Mouse (Mus musculus) adrenal gland, postnatal 4 days (tissue): ENCODE data around the gene Tmprss12. TPM values are rescaled to one million over a fixed set of nuclear protein-coding genes. Genes with fewer than 3 reads are reported as not detected.
"Not testable (repeated sequence)": the region's sequence is repeated elsewhere in the genome, so short reads cannot be mapped to it uniquely, and the experiment has no call there.

Experiments
- DNase-seq, 2 experiments: peaks; one replicate each; pipeline ENCODE4 v3.0.0; 2021 to 2022; ENCODE audit warnings: low spot score in 2 of 2, mixed read lengths in 2 of 2
- total RNA-seq, 2 experiments: library from RNA; stranded (reverse); gene quantifications; 2 replicates each; pipeline ENCODE4 v1.2.3; 2021

The Tmprss12 gene
- total RNA-seq, 2 experiments from 2014 or later = not detected

- no peak for DNase-seq
Observed at GRCm38 (mm10) chr15:100321134-100321533, 40.5 kb downstream of the Tmprss12 start.

- no peak for DNase-seq
Observed at GRCm38 (mm10) chr15:100324021-100324591, 43.5 kb downstream of the Tmprss12 start.

DNA sequence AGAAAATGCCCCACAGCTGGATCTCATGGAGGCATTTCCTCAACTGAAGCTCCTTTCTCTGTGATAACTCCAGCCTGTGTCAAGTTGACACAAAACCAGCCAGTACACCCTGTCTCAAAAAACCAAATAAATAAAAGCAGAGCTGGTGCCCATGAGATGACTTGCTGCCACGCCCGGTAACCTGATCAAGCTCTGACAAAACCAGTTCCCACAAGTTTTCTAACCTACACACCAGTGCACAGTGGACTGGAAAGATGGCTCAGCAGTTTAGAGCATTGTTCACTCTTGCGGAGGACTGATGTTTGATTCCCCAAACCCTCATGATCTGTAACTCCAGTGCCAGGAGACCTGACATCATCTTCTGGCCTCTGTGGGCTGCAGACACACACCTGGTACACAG, 44.6 kb downstream of the Tmprss12 start:
- DNase-seq = no peak

- DNase-seq = not testable (repeated sequence)
Observed at GRCm38 (mm10) chr15:100328089-100328488, 47.5 kb downstream of the Tmprss12 start.

- not testable (repeated sequence) for DNase-seq
Observed at GRCm38 (mm10) chr15:100329336-100329735, 48.7 kb downstream of the Tmprss12 start.

- no peak for DNase-seq
Observed at GRCm38 (mm10) chr15:100330739-100331138, 50.1 kb downstream of the Tmprss12 start.

DNA sequence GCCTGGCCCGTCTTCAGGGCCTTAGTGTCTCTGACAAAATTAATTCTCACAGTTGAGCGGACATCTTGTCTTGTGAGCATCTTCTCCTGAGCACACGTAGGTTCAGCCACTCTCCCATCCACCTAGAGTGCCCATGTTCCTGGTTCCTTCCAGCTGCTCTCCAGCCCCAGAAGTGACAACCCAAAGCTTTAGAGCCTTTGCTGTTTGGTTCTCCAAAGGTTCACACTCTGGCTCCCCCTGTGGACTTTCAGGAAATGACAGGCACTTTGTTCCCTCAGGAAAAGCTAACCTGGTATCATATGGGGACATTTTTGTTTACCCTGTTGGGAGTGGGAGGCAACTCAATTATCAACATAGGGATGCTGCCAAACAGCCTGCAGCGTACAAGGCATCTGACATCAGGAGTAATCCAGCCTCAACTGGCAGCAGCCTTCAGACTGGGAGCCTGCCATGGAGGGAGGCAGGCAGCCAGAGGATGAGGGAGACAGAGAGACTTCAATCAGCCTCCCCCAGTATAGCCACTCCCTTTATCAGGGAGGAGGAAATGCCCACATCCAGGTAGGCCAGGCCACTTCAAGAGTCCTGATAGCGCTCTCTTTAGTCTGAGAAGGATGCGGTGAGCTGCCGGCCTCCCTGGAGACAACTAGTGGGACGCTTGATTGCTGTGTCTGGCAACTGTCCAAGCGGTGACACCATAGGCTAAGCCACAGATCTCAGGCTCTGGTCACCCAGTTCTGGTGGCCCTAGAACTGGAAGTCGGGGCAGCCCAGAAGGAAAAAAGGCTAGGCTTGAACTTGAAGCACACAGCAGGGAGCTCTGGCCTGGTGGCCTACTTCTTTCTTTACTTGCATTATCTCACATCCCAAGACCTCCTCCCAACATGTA, 51.7 kb downstream of the Tmprss12 start:
- DNase-seq = not testable (repeated sequence)

- DNase-seq = no peak
Observed at GRCm38 (mm10) chr15:100334629-100335028, 54.0 kb downstream of the Tmprss12 start, which contains the start of gene Mettl7a3. Gene Mettl7a3, plus strand, starts transcription at chr15:100334929.

DNA sequence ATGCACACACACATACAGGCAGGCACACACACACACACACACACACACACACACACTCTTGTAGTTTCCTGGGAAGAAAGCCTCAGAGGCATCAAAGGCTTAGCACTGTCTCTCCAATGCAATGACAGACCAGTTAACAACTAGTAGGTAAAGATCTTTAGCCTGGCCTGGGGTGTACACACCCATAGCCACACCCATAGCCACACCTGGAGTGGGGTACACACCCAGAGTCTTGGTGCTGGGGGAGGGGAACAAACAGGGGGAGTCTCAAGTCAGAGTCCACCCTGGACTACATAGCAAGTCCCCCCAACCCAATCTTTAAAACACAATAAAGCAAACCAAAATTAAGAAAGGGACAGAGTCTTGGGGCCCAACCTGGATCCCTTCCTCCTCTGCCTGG, 56.7 kb downstream of the Tmprss12 start:
- DNase-seq = not testable (repeated sequence)

DNA sequence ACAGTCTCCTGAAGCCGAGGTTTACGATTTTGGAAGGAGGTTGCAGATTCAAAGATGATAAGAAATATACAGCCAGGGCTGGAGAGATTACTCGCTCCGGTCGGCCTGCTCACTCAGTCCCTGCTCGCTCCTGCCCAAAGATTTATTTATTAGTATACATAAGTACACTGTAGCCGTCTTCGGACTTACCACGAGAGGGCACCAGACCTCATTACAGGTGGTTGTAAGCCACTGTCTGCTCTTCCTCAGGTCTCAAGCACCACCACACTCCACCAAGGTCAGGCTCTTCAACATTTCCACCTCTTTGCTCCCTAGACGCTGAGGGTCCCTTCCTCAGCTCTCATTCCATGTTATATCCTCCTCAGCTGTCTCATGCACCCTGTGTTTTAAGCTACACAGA, 57.2 kb downstream of the Tmprss12 start:
- DNase-seq = not testable (repeated sequence)

- not testable (repeated sequence) for DNase-seq
Observed at GRCm38 (mm10) chr15:100341314-100341980, 60.8 kb downstream of the Tmprss12 start.

Other genes starting within 250 kb of the Tmprss12 start
- 10 to 100 TPM; 32.2 to 33.0 TPM for gene Dip2b, start 242.2 kb upstream of the Tmprss12 start, total RNA-seq
- 10 to 100 TPM; 86.2 to 89.7 TPM for gene Atf1, start 53.0 kb upstream of the Tmprss12 start, total RNA-seq
- 10 to 100 TPM; 32.4 to 34.0 TPM for gene Mettl7a1, start 23.3 kb downstream of the Tmprss12 start, total RNA-seq
- under 1 TPM in 1 of 2 experiments, not detected in 1; 0.50 TPM for gene Mettl7a3, start 54.1 kb downstream of the Tmprss12 start, total RNA-seq
- gene Methig1, start 72.3 kb downstream of the Tmprss12 start, total RNA-seq = 1 to 10 TPM in 1 of 2 experiments, under 1 TPM in 1; 0.90 to 1.2 TPM
- under 1 TPM; 0.40 to 0.73 TPM for gene Mettl7a2, start 72.4 kb downstream of the Tmprss12 start, total RNA-seq
- gene Higd1c, start 83.7 kb downstream of the Tmprss12 start, total RNA-seq = under 1 TPM; 0.73 to 0.79 TPM
- gene Gm5475, start 141.3 kb downstream of the Tmprss12 start, total RNA-seq = under 1 TPM; 0.23 to 0.59 TPM
- gene Slc11a2, start 144.2 kb downstream of the Tmprss12 start, total RNA-seq = 10 to 100 TPM; 73.1 to 89.5 TPM
- gene Letmd1, start 188.2 kb downstream of the Tmprss12 start, total RNA-seq = 100 to 1,000 TPM in 1 of 2 experiments, 10 to 100 TPM in 1; 93.9 to 111 TPM
- gene Csrnp2, start 214.7 kb downstream of the Tmprss12 start, total RNA-seq = 10 to 100 TPM in 1 of 2 experiments, 1 to 10 TPM in 1; 7.4 to 10.1 TPM